Mouse (Mus musculus) hindbrain, embryonic 13.5 days (tissue): ENCODE results near the gene Urm1. TPM values are rescaled to one million over a fixed set of nuclear protein-coding genes. Genes with fewer than 3 reads are reported as not detected.
"Not testable (repeated sequence)": the region's sequence is repeated elsewhere in the genome, so short reads cannot be mapped to it uniquely, and the experiment has no call there.

ENCODE experiments used
- ATAC-seq: fragments of 200-750 bp; cut with Nextera tagmentation; 2 replicates; pipeline ENCODE4 v1.8.0; 2017; ENCODE audit warnings: moderate TSS enrichment; ENCODE audit not compliant: low FRiP score
- H3K27ac ChIP-seq: fragments of 300-500 bp; sonication (generic); 2 replicates; pipeline ENCODE4 v1.5.1; 2015; ENCODE audit warnings: inconsistent platforms, mild to moderate bottlenecking, moderate library complexity
- H3K27me3 ChIP-seq: fragments of 300-500 bp; sonication (generic); 2 replicates; pipeline ENCODE4 v1.6.1; 2015; ENCODE audit warnings: mild to moderate bottlenecking, inconsistent platforms
- H3K36me3 ChIP-seq: fragments of 300-500 bp; sonication (generic); 2 replicates; pipeline ENCODE4 v1.6.1; 2015; ENCODE audit warnings: mild to moderate bottlenecking, inconsistent platforms
- H3K4me1 ChIP-seq: fragments of 300-500 bp; sonication (generic); replicated peaks from 2 replicates; pipeline ENCODE4 v1.6.1; 2015; ENCODE audit warnings: inconsistent platforms
- H3K4me2 ChIP-seq: fragments of 300-500 bp; sonication (generic); 2 replicates; pipeline ENCODE4 v1.6.1; 2015; ENCODE audit warnings: inconsistent platforms, mild to moderate bottlenecking, moderate library complexity
- H3K4me3 ChIP-seq: fragments of 300-500 bp; sonication (generic); 2 replicates; pipeline ENCODE4 v1.5.1; 2015; ENCODE audit warnings: mild to moderate bottlenecking, inconsistent platforms
- H3K9ac ChIP-seq: fragments of 300-500 bp; sonication (generic); 2 replicates; pipeline ENCODE4 v1.6.1; 2015; ENCODE audit warnings: mild to moderate bottlenecking, inconsistent platforms
- H3K9me3 ChIP-seq: fragments of 300-500 bp; sonication (generic); 2 replicates; pipeline ENCODE4 v1.6.1; 2016; ENCODE audit warnings: inconsistent platforms
- WGBS: fragments of 180-500 bp; shearing (Covaris S2); methylation state at CpG from one replicate; pipeline ENCODE4 v1.1.7; 2015; 5-methylcytosine and 5-hydroxymethylcytosine counted together
- polyA plus RNA-seq: library from polyadenylated mRNA; unstranded; fragments of >200 nt; fragmentation: Nextera tagmentation; extraction: Ambion mirVana; gene quantifications from 2 replicates; pipeline ENCODE4 v1.2.1, GENCODE M21; 2015

Gene Urm1
- 23.5 and 26.8 TPM in 2 replicates for polyA plus RNA-seq

DNA sequence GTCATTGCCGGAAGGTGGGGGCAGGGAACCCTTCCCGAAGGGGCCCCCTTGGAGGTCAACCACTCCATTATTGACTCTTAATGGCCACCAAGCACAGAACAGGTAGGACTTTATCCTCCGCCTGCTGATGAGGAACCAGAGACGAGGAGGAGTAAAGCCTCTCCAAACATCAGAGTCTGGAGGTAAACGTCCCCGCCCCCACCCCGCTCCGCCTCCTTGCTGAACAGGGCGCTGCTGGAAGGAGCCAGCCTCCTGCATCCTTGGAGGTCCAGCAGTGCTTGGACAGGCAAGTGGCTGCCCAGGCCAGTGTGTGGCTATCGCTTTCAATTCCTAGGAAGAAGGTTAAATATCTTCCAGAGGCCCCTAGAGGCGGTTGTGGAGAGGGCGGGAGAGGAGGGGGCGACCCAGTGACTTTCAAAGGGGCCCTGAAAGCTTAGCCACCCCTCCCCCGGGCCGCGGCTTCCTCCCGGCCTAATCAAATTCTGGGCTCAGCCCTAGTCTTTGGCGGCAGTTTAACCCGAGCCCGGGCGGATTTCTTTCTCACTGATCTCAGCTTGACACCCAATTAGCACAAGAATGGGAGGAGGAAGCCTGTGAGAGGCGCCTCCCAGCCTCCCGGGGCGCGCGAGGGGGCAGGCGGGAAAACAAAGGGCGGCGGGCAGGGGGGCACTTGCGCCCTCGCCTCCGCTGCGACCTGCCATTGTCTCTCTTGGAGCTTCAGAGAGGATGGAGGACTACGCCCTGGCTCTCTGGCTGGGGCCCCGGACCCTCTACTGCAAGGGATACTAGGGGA, at the start of gene Urm1:
Urm1 (plus strand) TSS at position 51 of the 793 bp plus-strand sequence.
- H3K4me3 ChIP-seq = peak within 1 kb of the TSS; percentile 43
- H3K9ac ChIP-seq = peak within 1 kb of the TSS; percentile 78
- H3K4me2 ChIP-seq = peak within 1 kb of the TSS; percentile 68
- H3K4me1 ChIP-seq = peaks cover 22% of the 10 kb centered on the region
- under 1% methylated on average over 35 of the region's 35 CpGs for WGBS
- peak; percentile 75 for ATAC-seq
- peaks cover 18% of the 10 kb centered on the region for H3K36me3 ChIP-seq
- H3K27me3 ChIP-seq = no peaks in the 10 kb centered on the region
- peak within 1 kb of the TSS; percentile 98 for H3K27ac ChIP-seq
- no peaks in the 10 kb centered on the region for H3K9me3 ChIP-seq

DNA sequence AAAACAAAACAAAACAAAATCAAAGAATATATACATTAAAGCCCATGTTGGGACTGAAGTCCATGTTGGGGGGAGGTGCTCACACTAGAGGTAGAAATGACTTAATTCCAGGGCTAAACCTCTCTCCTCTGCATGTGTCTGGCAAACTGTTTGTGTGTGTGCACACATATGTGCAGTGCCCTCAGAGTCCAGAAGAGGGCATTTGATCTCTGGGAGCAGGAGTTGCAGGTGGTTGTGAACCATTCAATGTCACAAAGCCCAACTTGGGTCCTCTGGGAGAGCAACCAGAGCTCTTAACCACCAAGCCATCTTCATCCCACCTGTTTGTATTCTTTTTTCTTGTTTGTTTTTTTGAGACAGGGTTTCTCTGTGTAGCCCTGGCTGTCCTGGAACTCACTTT, 49.7 kb upstream of the Urm1 start:
- H3K4me2 ChIP-seq = no peak overlapping the region
- H3K36me3 ChIP-seq = peaks cover 20% of the 10 kb centered on the region
- H3K4me3 ChIP-seq = no peak overlapping the region
- H3K27ac ChIP-seq = no peak overlapping the region
- no peaks in the 10 kb centered on the region for H3K4me1 ChIP-seq
- H3K27me3 ChIP-seq = no peaks in the 10 kb centered on the region
- H3K9me3 ChIP-seq = no peaks in the 10 kb centered on the region
- H3K9ac ChIP-seq = no peak overlapping the region
- no peak for ATAC-seq

DNA sequence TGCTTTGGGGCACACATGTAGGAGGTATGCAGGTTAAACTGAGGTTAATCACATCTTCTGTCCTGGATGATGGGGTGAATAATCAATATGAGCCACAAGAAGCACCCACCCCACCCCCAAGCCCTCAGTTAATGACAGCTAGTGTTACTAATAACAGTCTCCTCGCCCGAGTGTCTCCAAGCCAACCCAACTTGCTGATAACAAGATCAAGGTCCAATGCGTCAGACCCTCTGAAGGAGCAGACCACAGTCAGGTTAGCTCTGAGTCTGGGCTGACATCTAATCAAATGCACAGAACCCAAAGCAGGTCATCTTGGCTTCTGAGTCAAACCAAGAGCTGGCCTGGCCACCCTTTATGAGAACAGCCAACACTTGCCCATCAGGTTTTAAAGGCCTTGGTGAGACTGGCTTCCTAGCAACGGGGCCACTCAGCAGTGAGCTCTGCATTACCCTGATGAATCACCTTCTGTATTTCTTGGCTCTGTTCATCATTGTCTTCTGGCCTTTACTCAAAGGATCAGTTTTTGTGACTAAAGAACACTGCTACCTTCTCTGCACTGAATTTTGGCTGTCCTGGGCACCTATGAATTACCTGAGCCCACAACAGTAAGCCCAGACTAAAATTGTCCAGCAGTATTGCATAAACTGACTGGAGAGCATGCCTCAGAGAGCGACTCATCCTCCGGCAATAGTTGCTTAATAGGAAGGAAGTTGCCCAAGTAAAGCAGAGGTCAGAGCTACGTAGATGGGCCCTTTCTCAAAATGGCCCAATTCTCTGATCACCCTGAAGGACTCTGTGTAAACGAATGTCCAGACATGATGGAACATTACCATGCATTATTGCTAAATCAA, 48.0 kb upstream of the Urm1 start:
- Histone ChIP-seq H3K9ac (no peak overlapping the region), H3K36me3 (peaks cover 32% of the 10 kb centered on the region), H3K27ac (no peak overlapping the region), H3K4me1 (no peaks in the 10 kb centered on the region), H3K4me2 (no peak overlapping the region), H3K27me3 (no peaks in the 10 kb centered on the region), H3K4me3 (no peak overlapping the region), H3K9me3 (no peaks in the 10 kb centered on the region)
- ATAC-seq = no peak
- WGBS = 88% methylated on average over 8 of the region's 8 CpGs

DNA sequence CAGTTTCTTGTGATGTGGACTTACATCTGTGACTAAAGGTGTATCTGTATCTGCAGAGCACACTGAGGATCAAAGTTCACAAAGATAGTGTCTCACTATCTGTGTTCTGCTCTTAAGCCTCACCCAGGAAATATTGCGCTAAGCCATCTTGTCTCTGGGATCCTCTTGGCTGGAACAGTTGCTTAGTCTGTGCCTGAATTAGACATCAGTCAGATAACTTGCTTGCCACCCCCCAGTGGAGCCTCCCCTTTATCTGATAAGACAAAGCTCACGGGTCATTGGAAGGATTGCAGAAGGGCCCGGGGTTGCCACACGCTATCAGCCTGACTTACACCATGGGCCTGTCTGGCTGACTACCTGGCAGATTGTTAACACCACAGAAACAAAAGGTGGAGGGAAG, 46.6 kb upstream of the Urm1 start:
- H3K36me3 ChIP-seq = peaks cover 46% of the 10 kb centered on the region

DNA sequence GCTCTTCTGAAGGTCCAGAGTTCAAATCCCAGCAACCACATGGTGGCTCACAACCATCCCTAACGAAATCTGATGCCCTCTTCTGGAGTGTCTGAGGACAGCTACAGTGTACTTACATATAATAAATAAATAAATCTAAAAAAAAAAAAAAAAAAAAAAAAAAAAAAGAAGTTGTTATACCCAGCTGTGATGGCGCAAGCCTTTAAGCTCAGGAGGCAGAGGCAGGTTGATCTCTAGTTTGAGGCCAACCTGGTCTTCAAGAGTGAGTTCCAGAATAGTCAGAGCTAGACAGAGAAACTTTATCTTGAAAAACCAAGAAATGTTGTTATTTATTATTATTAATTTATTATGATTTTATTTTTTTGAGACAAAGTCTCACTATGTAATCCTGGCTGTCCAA, 38.6 kb upstream of the Urm1 start:
- WGBS = 91% methylated on average over 2 of the region's 2 CpGs
- not testable (repeated sequence) for H3K4me2 ChIP-seq, ATAC-seq, H3K4me1 ChIP-seq, H3K4me3 ChIP-seq, H3K27ac ChIP-seq, H3K27me3 ChIP-seq, H3K9ac ChIP-seq, H3K9me3 ChIP-seq
- H3K36me3 ChIP-seq = peaks cover 93% of the 10 kb centered on the region

More for the DNA sequence above, 46.6 kb upstream of the Urm1 start:
- WGBS = 92% methylated on average over 4 of the region's 4 CpGs
- Histone ChIP-seq H3K4me1 (no peaks in the 10 kb centered on the region), H3K4me3 (no peak overlapping the region), H3K27ac (no peak overlapping the region), H3K27me3 (no peaks in the 10 kb centered on the region), H3K9me3 (no peaks in the 10 kb centered on the region), H3K9ac (no peak overlapping the region), H3K4me2 (no peak overlapping the region)
- ATAC-seq = no peak

DNA sequence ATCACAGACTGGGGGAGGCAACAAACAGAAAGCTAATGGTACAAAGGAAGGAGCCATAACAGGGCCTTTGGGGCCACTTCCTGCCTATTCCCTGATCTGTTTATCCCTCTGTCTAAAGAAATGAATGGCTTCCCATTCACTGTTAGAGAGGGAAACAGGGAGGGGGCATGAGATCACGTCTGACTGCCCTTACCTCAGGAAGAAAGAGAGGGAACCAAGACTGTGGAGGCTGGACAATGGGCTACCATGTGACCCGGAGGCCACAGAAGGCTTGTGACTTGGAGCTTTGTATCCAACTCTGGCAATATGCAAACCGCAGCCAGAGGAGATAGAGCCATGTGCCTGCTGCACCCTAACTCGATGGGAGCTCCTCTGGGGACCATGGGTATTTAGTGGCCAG, 35.6 kb upstream of the Urm1 start:
- 57% methylated on average over 4 of the region's 4 CpGs for WGBS
- H3K4me2 ChIP-seq = no peak overlapping the region
- no peak overlapping the region for H3K27ac ChIP-seq
- no peak for ATAC-seq
- H3K4me1 ChIP-seq = peaks cover 21% of the 10 kb centered on the region
- peaks cover 5% of the 10 kb centered on the region; the same call in 1 of the 2 replicates for H3K9me3 ChIP-seq
- H3K27me3 ChIP-seq = no peaks in the 10 kb centered on the region
- H3K4me3 ChIP-seq = no peak overlapping the region
- H3K36me3 ChIP-seq = peaks cover 64% of the 10 kb centered on the region
- no peak overlapping the region for H3K9ac ChIP-seq

DNA sequence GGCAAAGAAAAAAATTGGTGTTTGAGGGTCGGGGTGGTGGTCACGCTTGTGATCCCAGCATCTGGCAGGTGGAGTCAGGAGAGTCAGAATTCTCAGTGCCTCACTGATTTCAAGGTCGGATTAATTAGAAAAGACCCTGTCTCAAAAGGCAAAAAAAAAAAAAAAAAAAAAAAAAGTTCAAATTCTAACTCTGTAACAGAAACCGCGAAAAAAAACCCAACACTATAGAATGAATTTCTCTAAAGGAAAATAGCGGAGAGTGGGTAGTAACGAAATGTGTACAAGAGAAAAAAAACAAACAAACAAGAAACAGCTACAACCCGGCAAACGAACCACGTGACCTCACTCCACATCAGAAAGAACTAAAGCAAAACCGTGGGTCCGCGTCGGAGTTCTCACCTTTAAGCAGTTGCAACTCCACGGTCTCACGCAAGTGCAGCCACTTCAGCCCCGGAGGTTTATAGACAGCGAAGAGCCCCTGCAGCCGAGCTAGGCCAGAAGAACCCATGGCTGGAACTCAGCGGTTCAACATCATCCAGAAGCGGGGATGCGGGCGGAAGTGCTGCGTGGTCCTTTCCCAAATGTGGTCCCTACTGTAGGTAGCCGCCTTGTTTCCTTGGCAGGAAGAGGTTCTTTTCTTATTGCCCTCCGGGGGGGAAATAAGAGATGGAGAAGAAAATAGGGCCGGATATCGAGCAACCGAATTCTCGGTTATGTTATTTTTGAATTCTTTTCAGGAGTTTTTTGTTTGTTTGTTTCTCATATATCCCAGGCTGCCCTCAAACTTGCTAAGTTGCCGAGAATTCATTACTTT, 32.6 kb upstream of the Urm1 start, which contains the start of gene Coq4:
Coq4 (plus strand) TSS at position 390 of the 814 bp plus-strand sequence.
- Histone ChIP-seq H3K27ac (peak within 1 kb of the TSS; percentile 81), H3K4me1 (peaks cover 26% of the 10 kb centered on the region), H3K4me2 (peak within 1 kb of the TSS; percentile 81), H3K27me3 (no peaks in the 10 kb centered on the region), H3K36me3 (peaks cover 59% of the 10 kb centered on the region), H3K9ac (peak within 1 kb of the TSS; percentile 86), H3K9me3 (peaks cover under 1% of the 10 kb centered on the region; the same call in 1 of the 2 replicates), H3K4me3 (peak within 1 kb of the TSS; percentile 78)
- peak; percentile 80 for ATAC-seq
- WGBS = 2% methylated on average over 31 of the region's 31 CpGs

DNA sequence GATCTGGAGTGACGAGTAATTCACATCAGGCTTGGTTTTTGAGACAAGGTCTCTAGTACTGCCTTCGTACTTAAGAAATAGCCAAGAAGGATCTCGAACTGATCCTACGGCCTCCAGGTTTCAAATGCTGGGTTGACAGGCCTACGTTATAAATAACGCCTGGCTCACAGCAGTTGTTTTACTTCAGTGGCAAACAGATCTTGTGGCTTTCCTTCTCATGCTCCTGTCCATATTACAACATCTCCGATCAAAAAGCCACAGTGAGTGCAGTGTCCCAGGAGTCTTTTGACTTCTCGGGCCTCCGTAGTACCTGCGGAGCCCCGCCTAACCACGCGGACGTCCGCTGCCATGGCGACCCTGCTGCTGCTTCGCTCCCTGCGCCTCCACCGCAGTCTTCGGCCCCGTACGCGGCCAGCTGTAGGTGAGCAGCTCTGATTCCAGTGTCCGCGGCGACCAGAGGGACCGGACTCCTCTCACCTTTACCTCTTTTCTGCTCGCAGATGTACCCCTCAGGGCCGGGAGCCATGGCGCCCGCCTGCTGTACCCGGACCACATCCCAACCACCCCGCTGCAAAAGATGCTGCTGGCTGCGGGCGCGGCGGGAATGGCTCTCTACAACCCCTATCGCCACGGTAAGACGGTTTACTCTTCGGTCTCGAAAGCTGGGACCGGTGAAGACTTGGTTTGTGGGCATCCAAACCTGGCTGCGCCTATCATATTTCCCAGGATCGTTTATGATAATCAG, 31.8 kb upstream of the Urm1 start, which contains the start of gene Trub2:
Trub2 (minus strand) TSS at position 566 of the 745 bp plus-strand sequence.
- Histone ChIP-seq H3K27me3 (no peaks in the 10 kb centered on the region), H3K9me3 (no peaks in the 10 kb centered on the region), H3K4me2 (peak within 1 kb of the TSS; percentile 81), H3K4me3 (peak within 1 kb of the TSS; percentile 78), H3K36me3 (peaks cover 59% of the 10 kb centered on the region), H3K4me1 (peaks cover 26% of the 10 kb centered on the region), H3K9ac (peak within 1 kb of the TSS; percentile 86), H3K27ac (peak within 1 kb of the TSS; percentile 81)
- ATAC-seq = peak; percentile 90
- WGBS = 1% methylated on average over 45 of the region's 45 CpGs

DNA sequence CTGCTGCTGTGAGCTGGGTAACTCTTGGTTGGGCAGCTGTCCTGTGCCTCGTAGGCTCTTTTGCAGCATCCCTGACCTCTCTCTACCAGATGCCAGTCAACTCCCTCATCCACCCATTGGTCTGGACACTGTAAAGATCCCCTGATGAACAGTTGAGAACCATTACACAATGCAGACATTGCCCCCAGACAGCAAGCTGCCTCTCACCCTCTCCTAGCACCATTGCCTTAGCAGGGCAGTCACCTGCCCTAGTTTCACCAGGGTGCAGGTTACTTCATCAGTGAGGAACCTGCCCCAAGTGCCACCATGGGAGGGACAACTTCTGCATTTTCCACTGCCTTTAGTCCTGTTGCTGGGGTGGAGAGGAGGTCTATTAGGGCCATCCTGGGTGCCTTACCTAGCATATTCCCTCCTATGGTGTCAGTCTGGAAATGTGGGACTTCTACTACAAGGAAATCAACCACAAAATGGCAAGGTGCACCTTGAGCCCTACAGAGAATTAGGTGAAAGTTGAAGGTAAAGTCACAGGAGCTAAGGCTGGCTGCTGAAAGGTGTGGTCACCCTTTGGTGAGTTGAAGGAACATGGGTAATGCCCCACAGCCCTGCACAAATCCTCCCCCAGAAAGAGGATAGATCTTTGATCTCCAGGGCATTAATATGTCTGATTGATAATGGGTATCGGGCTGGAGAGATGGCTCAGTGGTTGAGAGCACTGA, 26.9 kb upstream of the Urm1 start:
- Histone ChIP-seq H3K9ac (no peak overlapping the region), H3K4me1 (peaks cover 15% of the 10 kb centered on the region), H3K27me3 (no peaks in the 10 kb centered on the region), H3K9me3 (no peaks in the 10 kb centered on the region), H3K27ac (no peak overlapping the region), H3K4me3 (no peak overlapping the region), H3K4me2 (no peak overlapping the region), H3K36me3 (peaks cover 65% of the 10 kb centered on the region)
- WGBS = 95% methylated on average over 2 of the region's 2 CpGs
- no peak for ATAC-seq

DNA sequence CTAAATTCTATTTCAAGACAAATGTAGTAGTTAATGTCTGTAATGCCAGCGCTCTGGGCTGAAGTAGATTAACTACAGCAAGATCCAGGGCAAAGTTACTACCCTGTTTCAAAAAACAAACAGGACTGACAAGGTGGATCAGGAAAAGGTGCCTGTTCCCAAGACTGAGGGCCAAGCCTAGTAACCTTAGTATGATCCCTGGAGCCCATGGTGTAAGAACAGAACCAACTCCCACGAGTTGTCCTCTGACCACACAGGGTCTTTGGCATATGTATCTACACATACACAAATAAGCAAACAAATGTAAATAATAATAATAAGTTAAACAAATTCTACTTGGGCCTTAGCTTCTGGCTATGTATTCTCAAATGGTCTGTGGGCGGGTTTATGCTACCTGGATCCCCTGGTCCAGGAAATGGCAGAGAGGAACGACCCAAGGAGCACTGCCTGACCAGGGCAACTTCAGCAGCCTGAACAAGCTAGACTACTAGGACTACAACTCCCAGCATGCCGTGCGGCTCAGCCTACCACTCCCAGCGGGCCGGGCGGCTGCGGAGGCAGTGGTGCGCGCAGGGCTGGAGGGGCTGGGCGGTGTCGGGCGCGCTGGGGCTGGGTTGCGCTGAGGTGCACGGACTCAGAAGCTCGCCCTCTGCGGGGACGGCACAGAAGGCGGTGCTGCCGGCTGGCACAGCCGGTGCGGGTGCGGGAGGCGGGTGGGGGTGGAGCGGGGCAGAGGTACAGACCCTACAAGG, 17.6 kb upstream of the Urm1 start, which contains the start of gene Slc27a4:
Slc27a4 (plus strand) TSS at position 560 of the 752 bp plus-strand sequence.
- Histone ChIP-seq H3K4me1 (peaks cover 23% of the 10 kb centered on the region), H3K4me3 (peak within 1 kb of the TSS; percentile 93), H3K4me2 (peak within 1 kb of the TSS; percentile 82), H3K27ac (peak within 1 kb of the TSS; percentile 96), H3K27me3 (0 out of 2 replicates have a peak, but pooled peaks cover 3% of the 10 kb centered on the region), H3K9me3 (no peaks in the 10 kb centered on the region), H3K36me3 (peaks cover 34% of the 10 kb centered on the region), H3K9ac (peak within 1 kb of the TSS; percentile 97)
- peak; percentile 97 for ATAC-seq
- WGBS = 7% methylated on average over 21 of the region's 28 CpGs
